Mouse (Mus musculus): ENCODE data around the gene Gxylt2.

The Gxylt2 gene

GRCm38 (mm10) chr6:100704574-100705365, at the start of gene Gxylt2:
TSS of gene Gxylt2 (plus strand) at chr6:100704734.
- DNase-seq (ENCODE audit: low read depth, low spot score) = no peak

DNA sequence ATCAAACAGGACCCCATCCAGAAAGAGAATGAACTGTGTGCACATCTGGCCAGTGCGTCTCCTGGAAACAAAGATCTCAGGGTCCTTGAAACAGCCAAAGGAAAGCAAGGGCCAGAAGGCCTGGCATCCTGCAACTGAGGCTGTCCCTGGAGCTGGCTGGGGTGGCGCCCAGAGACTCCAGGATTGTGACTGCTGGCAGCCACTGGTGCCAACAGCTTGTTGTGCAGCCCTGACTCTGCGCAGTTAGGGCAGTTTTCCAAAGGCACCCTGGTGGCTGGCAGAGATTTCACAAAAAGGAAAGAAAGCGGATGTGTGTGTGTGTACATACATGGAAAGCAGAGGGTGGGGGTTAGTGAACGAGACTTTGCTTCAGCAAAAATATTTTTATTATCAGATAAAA, 44.1 kb upstream of the Gxylt2 start:
- no peak for DNase-seq (ENCODE audit: low read depth, low spot score)

DNA sequence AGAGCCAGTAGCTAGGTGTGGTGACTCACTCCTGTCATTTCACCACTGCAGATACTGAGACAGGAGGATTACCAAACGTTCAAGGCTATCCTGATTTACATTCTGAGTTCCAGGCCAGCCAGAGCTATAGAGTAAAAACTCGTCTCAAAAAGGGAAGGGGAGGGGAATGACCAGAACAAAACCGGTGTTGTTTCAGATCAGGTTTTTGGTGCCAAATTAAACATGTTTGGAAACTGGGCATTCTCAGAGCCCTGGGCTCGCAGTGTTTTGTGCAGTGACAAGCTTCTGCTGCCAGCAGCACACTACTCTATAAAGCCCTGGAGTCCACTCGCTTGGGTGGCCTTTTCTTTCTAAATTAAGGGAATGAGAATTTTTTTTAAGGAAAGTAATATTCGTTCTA, 42.3 kb upstream of the Gxylt2 start:
- DNase-seq (ENCODE audit: low read depth, low spot score) = no peak

- DNase-seq (ENCODE audit: low read depth, low spot score) = no peak
Measured at GRCm38 (mm10) chr6:100667644-100668043, 36.9 kb upstream of the Gxylt2 start.

- no peak for DNase-seq (ENCODE audit: low read depth, low spot score)
Measured at GRCm38 (mm10) chr6:100668858-100669257, 35.7 kb upstream of the Gxylt2 start.

DNA sequence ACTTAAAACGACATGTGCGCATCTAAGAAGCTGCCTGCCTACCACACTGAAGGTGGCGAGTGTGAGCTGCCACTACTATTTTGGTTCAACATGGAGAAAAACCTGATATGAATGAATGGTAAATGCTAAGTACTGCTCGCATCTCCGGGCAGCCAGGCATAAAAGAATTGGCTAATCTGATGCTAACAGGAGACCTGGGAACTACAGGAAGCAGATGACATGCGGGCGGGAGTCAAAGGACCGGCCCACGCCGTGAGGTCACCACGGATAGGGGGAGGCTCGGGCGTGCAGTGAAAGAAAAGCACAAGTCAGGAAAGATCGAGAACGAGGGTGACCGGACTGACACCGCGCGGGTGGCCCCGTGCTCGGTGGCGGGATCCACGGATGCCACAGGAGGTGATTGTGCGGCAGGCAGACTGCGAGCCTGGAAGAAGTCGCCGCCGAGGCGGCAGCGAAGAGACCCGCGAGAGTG, 34.1 kb upstream of the Gxylt2 start:
- peak; percentile 66 for DNase-seq (ENCODE audit: low read depth, low spot score)

GRCm38 (mm10) chr6:100670880-100671344, 33.6 kb upstream of the Gxylt2 start, which contains the start of gene Shq1:
TSS of gene Shq1 (minus strand) at chr6:100671157.
- peak; percentile 94 for DNase-seq (ENCODE audit: low read depth, low spot score)

- no peak for DNase-seq (ENCODE audit: low read depth, low spot score)
Measured at GRCm38 (mm10) chr6:100671401-100671800, 33.1 kb upstream of the Gxylt2 start.

DNA sequence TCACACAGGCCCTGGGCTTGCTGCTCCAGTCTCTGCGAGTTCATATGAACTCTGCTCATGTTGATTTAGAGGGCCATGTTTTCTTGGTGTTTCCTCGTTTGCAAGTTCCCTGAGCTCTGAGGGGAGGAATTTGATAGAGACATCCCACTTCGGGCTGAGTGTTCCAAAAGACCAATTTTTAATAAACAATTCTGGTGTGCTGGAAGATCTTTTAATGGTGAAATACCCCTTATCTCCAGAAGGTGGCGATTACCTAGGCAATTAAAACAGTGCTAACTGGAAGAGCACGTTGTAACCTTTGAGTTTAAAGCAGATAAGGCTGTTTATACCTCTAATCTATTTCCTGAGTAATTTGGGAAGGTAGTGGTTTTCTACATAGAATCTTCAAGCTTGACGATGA, 29.6 kb upstream of the Gxylt2 start:
- peak; percentile 55 for DNase-seq (ENCODE audit: low read depth, low spot score)

- DNase-seq (ENCODE audit: low read depth, low spot score) = no peak
Measured at GRCm38 (mm10) chr6:100676461-100676860, 28.1 kb upstream of the Gxylt2 start.

DNA sequence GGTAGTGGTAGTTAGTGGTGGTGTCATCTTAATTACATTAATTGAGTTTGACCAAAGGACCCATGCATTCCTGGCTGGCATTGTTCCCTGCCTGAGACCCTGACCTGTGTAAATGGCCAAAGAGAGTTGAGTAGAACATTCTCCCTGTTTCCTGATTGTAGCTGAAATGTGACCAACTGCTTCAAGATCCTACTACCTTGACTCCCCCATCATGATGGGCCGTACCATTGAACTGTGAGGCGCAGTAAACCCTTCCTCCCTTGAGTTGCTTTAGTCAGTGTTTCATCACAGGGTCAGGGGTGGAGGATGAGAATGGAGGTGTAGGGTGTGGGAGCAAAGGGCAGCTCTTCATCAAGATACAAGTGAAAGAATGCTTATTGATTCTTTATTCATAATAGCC, 25.9 kb upstream of the Gxylt2 start:
- DNase-seq (ENCODE audit: low read depth, low spot score) = no peak

GRCm38 (mm10) chr6:100686341-100686740, 18.2 kb upstream of the Gxylt2 start:
- no peak for DNase-seq (ENCODE audit: low read depth, low spot score)

DNA sequence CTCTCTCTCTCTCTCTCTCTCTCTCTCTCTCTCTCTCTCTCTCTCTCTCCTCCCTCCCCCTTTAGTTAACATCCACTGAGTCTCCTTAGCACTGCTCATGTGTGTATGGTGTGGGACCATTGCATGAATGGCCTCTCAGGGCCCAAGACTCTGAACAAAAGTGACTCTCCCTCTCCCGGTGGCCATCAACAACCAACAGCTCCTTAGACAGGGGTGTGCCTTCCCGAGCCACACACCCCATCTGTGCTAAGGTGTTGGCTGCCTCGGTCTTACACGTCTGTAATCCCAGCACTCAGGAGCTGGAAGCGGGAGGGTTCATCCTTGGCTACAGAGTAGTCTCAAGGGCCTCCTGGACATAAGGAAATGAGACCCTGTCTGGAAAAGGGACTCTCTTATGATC, 4.5 kb upstream of the Gxylt2 start:
- no peak for DNase-seq (ENCODE audit: low read depth, low spot score)

DNA sequence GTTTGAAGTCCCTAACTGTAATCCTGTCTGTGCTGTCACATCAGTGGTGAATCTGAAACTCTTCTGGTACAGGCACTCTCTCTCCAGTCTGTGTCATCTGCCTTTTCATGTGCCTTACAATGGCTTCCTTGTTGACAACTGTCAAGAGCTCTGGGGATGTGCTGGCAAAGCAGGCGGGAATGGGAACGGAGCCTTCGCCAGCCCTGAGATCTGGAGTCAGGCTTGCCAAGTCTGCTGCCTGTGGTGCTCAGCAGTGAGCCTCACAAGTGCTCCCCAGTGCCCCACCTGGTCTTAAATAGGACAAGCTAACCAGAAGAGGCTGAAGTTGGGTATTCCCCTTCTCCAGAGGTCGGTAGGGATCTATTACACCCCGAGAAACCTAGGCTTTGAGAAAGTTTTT, 3.8 kb upstream of the Gxylt2 start:
- no peak for DNase-seq (ENCODE audit: low read depth, low spot score)

- DNase-seq (ENCODE audit: low read depth, low spot score) = no peak
Measured at GRCm38 (mm10) chr6:100704197-100704573, 349 bp upstream of the Gxylt2 start.

GRCm38 (mm10) chr6:100705366-100705811, 855 bp downstream of the Gxylt2 start:
- no peak for DNase-seq (ENCODE audit: low read depth, low spot score)

- no peak for DNase-seq (ENCODE audit: low read depth, low spot score)
Measured at GRCm38 (mm10) chr6:100706861-100707260, 2.3 kb downstream of the Gxylt2 start.

GRCm38 (mm10) chr6:100707557-100707956, 3.0 kb downstream of the Gxylt2 start:
- DNase-seq (ENCODE audit: low read depth, low spot score) = no peak

DNA sequence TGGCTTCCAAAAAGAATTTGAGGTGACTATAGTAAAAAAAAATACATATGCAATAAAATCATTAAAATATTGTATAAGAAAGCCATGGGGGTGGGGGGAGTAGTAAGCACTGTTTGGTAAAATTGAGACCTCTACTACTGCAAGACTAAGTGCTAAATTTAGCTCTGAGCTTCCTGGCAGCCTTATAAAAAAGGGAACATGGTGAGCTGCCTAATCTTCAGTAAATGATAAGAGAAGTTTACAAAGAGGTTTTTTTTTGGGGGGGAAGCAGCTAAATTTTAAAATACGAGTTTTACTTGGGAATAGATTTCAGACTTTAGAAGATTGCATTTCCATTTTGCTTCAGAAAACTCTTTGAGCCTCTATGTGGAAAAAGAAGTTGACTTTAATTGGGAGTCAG, 3.7 kb downstream of the Gxylt2 start:
- DNase-seq (ENCODE audit: low read depth, low spot score) = no peak

DNA sequence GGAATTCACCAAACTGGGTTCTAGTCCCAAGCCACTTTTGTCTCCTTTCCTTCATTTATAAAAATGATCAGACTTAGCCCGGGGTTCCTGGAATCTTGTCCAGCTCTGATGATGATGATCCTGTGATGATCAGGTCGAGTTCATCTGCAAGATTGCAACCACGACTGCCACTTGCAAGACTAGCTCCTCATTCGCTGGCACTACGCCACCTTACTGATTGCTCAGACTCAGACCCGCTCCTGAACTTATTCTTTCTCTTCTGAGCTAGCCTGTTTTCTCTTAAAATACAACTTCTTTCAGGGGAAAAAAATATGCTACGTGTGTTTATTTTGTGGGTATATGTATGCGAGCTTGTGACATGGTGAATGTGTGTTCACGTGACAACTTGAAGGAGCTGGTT, 4.5 kb downstream of the Gxylt2 start:
- no peak for DNase-seq (ENCODE audit: low read depth, low spot score)

- DNase-seq (ENCODE audit: low read depth, low spot score) = peak; percentile 21
Measured at GRCm38 (mm10) chr6:100709483-100709882, 4.9 kb downstream of the Gxylt2 start.

DNA sequence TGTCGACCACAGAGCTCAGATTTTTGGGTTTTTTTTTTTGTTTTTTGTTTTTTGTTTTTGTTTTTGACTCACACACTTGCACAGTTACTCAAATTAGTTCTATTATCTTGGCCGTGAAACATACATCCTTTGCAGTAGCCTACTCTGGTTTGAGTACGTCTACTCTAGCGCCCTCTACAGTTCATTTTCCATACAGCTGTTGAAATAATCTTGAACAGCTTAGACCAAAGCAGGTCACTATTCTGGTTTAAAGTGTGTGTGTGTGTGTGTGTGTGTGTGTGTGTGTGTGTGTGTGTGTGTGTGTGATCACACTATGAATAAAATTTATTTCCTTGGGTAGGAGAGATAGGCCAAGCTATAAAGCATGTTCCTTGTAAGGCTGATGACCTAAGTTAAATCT, 5.6 kb downstream of the Gxylt2 start:
- DNase-seq (ENCODE audit: low read depth, low spot score) = no peak

GRCm38 (mm10) chr6:100710866-100711265, 6.3 kb downstream of the Gxylt2 start:
- no peak for DNase-seq (ENCODE audit: low read depth, low spot score)
